Mouse (Mus musculus) stomach, embryonic 16.5 days (tissue): ENCODE measurements around the gene Alppl2. TPM values are rescaled to one million over a fixed set of nuclear protein-coding genes. Genes with fewer than 3 reads are reported as not detected.

Experiments
- polyA plus RNA-seq: library from polyadenylated mRNA; unstranded; fragments of >200 nt; fragmentation: Nextera tagmentation; extraction: Ambion mirVana; gene quantifications from 2 replicates; pipeline ENCODE4 v1.2.1, GENCODE M21; 2015

The Alppl2 gene
- polyA plus RNA-seq, 1 experiment from 2014 or later: not detected

Other genes starting within 250 kb of the Alppl2 start
- gene Alpi, start 11.7 kb upstream of the Alppl2 start, polyA plus RNA-seq: 39.3 and 39.8 TPM in 2 replicates
- 0.08 TPM in 1 of 2 replicates, not detected in the other for gene Akp3, start 35.0 kb upstream of the Alppl2 start, polyA plus RNA-seq
- gene Ecel1, start 66.6 kb upstream of the Alppl2 start, polyA plus RNA-seq: 3.0 and 5.7 TPM in 2 replicates
- gene Prss56, start 93.4 kb upstream of the Alppl2 start, polyA plus RNA-seq: not detected in 2 replicates
- gene Chrnd, start 100.7 kb upstream of the Alppl2 start, polyA plus RNA-seq: 0.10 and 2.0 TPM in 2 replicates
- gene Chrng, start 114.7 kb upstream of the Alppl2 start, polyA plus RNA-seq: 0.16 and 5.7 TPM in 2 replicates
- 147 and 150 TPM in 2 replicates for gene Eif4e2, start 124.0 kb upstream of the Alppl2 start, polyA plus RNA-seq
- gene Efhd1, start 174.4 kb upstream of the Alppl2 start, polyA plus RNA-seq: 0.46 and 0.54 TPM in 2 replicates
- 43.1 and 47.0 TPM in 2 replicates for gene Gigyf2, start 237.1 kb upstream of the Alppl2 start, polyA plus RNA-seq